Mouse (Mus musculus) right cerebral cortex, adult 2 months (tissue): ENCODE data around the gene Cacna1i.

Source experiments
- DNase-seq, 2 experiments: peaks; one replicate each; pipeline ENCODE4 v3.0.0; 2021 to 2022; ENCODE audit warnings: low spot score in 2 of 2

Cacna1i gene

GRCm38 (mm10) chr15:80271858-80272396 is 15.1 kb upstream of the Cacna1i start:
- DNase-seq, result no peak

- no peak for DNase-seq
Measured at GRCm38 (mm10) chr15:80277107-80277506, 9.9 kb upstream of the Cacna1i start.

- DNase-seq, result no peak
Measured at GRCm38 (mm10) chr15:80277625-80278024, 9.4 kb upstream of the Cacna1i start.

- DNase-seq, result peak; percentile 78
Measured at GRCm38 (mm10) chr15:80278121-80278759, 8.8 kb upstream of the Cacna1i start.

GRCm38 (mm10) chr15:80279053-80279452 is 8.0 kb upstream of the Cacna1i start:
- peak in 1 of 2 experiments; percentile 35 for DNase-seq

GRCm38 (mm10) chr15:80280646-80281045 is 6.4 kb upstream of the Cacna1i start:
- peak; percentile 51 to 53 for DNase-seq

- peak; percentile 29 to 41 for DNase-seq
Measured at GRCm38 (mm10) chr15:80288036-80288435, 998 bp downstream of the Cacna1i start.

GRCm38 (mm10) chr15:80289436-80289835 is 2.4 kb downstream of the Cacna1i start:
- DNase-seq, result peak; percentile 80 to 87

GRCm38 (mm10) chr15:80297146-80297545 is 10.1 kb downstream of the Cacna1i start:
- DNase-seq, result no peak

GRCm38 (mm10) chr15:80303779-80304178 is 16.7 kb downstream of the Cacna1i start:
- DNase-seq, result peak; percentile 73

GRCm38 (mm10) chr15:80304188-80304587 is 17.1 kb downstream of the Cacna1i start:
- no peak for DNase-seq

- no peak for DNase-seq
Measured at GRCm38 (mm10) chr15:80306146-80306545, 19.1 kb downstream of the Cacna1i start.

GRCm38 (mm10) chr15:80314731-80315130 is 27.7 kb downstream of the Cacna1i start:
- peak in 1 of 2 experiments; percentile 26 for DNase-seq

GRCm38 (mm10) chr15:80316966-80317634 is 30.1 kb downstream of the Cacna1i start:
- DNase-seq, result no peak

GRCm38 (mm10) chr15:80317841-80318530 is 30.9 kb downstream of the Cacna1i start:
- no peak for DNase-seq

- no peak for DNase-seq
Measured at GRCm38 (mm10) chr15:80318543-80319255, 31.7 kb downstream of the Cacna1i start.

- no peak for DNase-seq
Measured at GRCm38 (mm10) chr15:80319315-80319714, 32.3 kb downstream of the Cacna1i start.

- DNase-seq, result no peak
Measured at GRCm38 (mm10) chr15:80319921-80320320, 32.9 kb downstream of the Cacna1i start.

GRCm38 (mm10) chr15:80325207-80325606 is 38.2 kb downstream of the Cacna1i start:
- DNase-seq, result no peak

- no peak for DNase-seq
Measured at GRCm38 (mm10) chr15:80325756-80326155, 38.7 kb downstream of the Cacna1i start.

- no peak for DNase-seq
Measured at GRCm38 (mm10) chr15:80326947-80327346, 39.9 kb downstream of the Cacna1i start.
